Mouse (Mus musculus) bone marrow macrophage, adult 2 months (primary cell): ENCODE results near the gene Gm20388.

Experiments
- CTCF ChIP-seq: IDR thresholded peaks from 2 replicates; pipeline ENCODE4 v1.5.1; 2012; ENCODE audit warnings: low read depth, mild to moderate bottlenecking, low read length, moderate library complexity
- POLR2A ChIP-seq: IDR thresholded peaks from 2 replicates; pipeline ENCODE4 v1.6.1; 2012; ENCODE audit warnings: mild to moderate bottlenecking, low read depth, low read length, borderline replicate concordance

DNA sequence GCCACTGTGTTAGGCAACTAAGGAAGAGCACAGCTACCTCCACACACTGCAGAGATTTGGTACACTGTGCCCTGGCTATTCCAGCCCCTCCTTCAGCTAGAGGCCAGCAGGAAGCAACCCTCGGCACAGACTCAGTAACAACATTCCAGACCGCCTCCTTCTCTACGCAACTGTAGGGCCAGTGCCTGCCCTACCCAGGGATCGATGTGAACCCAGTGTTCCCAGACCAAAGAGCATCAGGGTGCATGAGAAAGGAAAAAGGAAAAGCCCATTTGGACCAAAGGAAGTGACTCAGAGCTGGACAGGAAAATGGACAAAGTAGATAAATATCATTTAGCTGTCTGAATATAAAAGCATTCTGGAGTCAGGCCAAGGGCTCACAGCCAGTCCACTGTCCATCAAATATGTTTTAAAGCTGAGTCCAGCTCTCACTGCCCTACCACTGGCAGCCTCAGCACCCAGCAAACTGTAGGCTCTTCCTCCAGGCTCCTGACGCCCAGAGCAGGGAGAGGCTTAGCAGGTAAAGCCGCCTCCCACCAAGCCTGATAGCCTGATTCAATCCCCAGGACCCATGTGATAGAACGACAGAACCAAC is 1708.9 kb downstream of the Gm20388 start:
- TF ChIP-seq POLR2A (no peak), CTCF (no peak)
